Mouse (Mus musculus): ENCODE results near the gene 1500011B03Rik.

DNA sequence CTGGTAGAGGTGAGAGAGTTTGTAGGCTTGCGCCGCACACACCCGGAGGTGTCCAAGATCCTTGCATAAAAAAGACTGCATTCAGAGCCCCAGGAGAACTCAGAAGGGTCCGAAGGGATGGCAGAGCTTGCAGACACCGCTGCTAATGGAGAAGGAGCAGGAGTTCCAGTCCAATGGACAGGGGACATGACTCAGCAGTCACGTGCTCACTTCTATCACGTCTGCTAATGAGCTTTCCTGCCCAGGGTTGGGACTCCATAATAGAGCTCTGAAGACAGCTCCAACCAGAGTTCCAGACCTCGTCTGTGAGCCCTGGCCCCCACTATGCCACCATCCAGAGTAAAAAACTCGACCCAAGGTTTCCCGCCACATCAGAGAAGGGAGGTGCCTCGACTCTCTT lies 5.1 kb downstream of the 1500011B03Rik start:
- no peak for TF ChIP-seq CTCF (IDR thresholded peaks at IDR 0.05; ENCODE audit: low read depth, low read length)
- no peak for TF ChIP-seq GATA2 (IDR thresholded peaks at IDR 0.05; ENCODE audit: borderline replicate concordance, low read depth, low read length)
- no peak for TF ChIP-seq TAL1 (conservative IDR thresholded peaks at IDR 0.05; ENCODE audit: low read depth, low read length)
- TF ChIP-seq GATA1 (IDR thresholded peaks at IDR 0.05; ENCODE audit: borderline replicate concordance, low read length), result no peak

All from G1E (cell line).